Mouse (Mus musculus): Measurements from ENCODE around the gene H2-Ob.

DNA sequence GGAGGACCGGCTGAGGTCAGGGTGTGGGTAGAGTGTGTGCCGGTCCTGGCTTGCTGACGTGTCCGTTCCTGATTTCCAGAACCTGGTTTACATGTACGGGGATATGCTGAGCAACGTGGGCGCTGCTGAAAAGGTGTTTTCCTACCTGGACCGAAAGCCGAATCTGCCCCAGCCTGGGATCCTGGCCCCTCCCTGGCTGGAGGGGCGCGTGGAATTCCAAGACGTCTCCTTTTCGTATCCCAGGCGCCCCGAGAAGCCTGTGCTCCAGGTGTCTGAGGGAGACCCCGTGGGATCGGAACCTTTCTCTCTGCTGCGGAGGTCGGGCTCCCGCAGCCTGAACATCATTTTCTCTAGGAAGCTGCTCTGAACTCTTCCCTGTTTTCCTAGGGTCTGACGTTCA lies 24.8 kb upstream of the H2-Ob start:
- TF ChIP-seq CTCF (conservative IDR thresholded peaks at IDR 0.05; ENCODE audit: insufficient read depth, insufficient read length, low read depth, low read length) (no peak), POLR2A (IDR thresholded peaks at IDR 0.05; ENCODE audit: low read depth, low read length) (no peak)

All from kidney, adult 2 months (tissue).